ENCODE assay signal across 9 mouse cellular contexts in genomic region chr11:54867903-54868434, GRCm38 (mm10). TPM values are rescaled to one million over a fixed set of nuclear protein-coding genes. Genes with fewer than 3 reads are reported as not detected.
DNase-seq lines count a peak whose midpoint lies in the region; ATAC-seq and TF ChIP-seq lines count a peak whose summit lies in the region.
"Had no signal": no experiment of that assay in that cellular context is flagged by ENCODE, and none has a peak within 500 bp of the region (broad histone marks: within the 10 kb centered on the region; RNA-seq: fewer than 3 reads in every experiment).

No protein-coding gene starts in this region.

- H3K27me3 ChIP-seq in kidney, embryonic 15.5 days: no peaks in the 10 kb centered on the region
- no peaks in the 10 kb centered on the region for H3K27me3 ChIP-seq in embryonic facial prominence, embryonic 12.5 days
- no peaks in the 10 kb centered on the region for H3K27me3 ChIP-seq in hindbrain, postnatal 0 days (ENCODE audit: insufficient read depth, low read length)
- no peaks in the 10 kb centered on the region for H3K27me3 ChIP-seq in midbrain, embryonic 14.5 days (ENCODE audit: control insufficient read depth, insufficient read depth, low read length)

- WGBS in kidney, embryonic 15.5 days: 76% methylated on average over 3 of the region's 3 CpGs
- 78% methylated on average over 3 of the region's 3 CpGs for WGBS in embryonic facial prominence, embryonic 12.5 days
- 98% methylated on average over 3 of the region's 3 CpGs for whole genome bisulfite sequencing in hindbrain, postnatal 0 days
- 90% methylated on average over 3 of the region's 3 CpGs for WGBS in midbrain, embryonic 14.5 days

- intact Hi-C loops in left cerebral cortex, postnatal 25 days (cut with DNase I): loop anchor here (10.0 kb wide), 1 partner anchor 303 kb away; no protein-coding TSS in a partner anchor

- peaks cover 34% of the 10 kb centered on the region for H3K4me1 ChIP-seq in kidney, embryonic 15.5 days
- H3K4me1 ChIP-seq in embryonic facial prominence, embryonic 12.5 days: peaks cover 14% of the 10 kb centered on the region; the same call in 1 of the 2 replicates
- no peaks in the 10 kb centered on the region; the same call in 1 of the 2 replicates for H3K4me1 ChIP-seq in hindbrain, postnatal 0 days (ENCODE audit: insufficient read depth, low read length)
- H3K4me1 ChIP-seq in midbrain, embryonic 14.5 days (ENCODE audit: control insufficient read depth, insufficient read depth, low read length): peaks cover 28% of the 10 kb centered on the region

- no peak for TF ChIP-seq CTCF in hindbrain, postnatal 0 days (IDR thresholded peaks at IDR 0.05; ENCODE audit: low read depth)

- DNase-seq in kidney, postnatal 10 days: no peak
- DNase-seq in hindbrain, postnatal 0 days (ENCODE audit: low spot score): no peak
- no peak for DNase-seq in midbrain, embryonic 14.5 days
- no peak for DNase-seq in gastrocnemius, adult 8-10 months (ENCODE audit: low spot score in 2 of 2)
- no peak for DNase-seq in layer of hippocampus, adult 8-10 months (ENCODE audit: low spot score in 2 of 2)
- DNase-seq in left cerebral cortex, postnatal 25 days (ENCODE audit: low spot score in 2 of 2): no peak
- DNase-seq: thymus, adult 2 months had no signal

- H3K4me3 ChIP-seq in kidney, embryonic 15.5 days (replicated peaks): peak overlapping the region; percentile 68
- no peak overlapping the region for H3K4me3 ChIP-seq in embryonic facial prominence, embryonic 12.5 days
- peak overlapping the region; percentile 83; the same call in 1 of the 2 replicates for H3K4me3 ChIP-seq in hindbrain, postnatal 0 days (ENCODE audit: low read length)
- peak overlapping the region; percentile 96 for H3K4me3 ChIP-seq in midbrain, embryonic 14.5 days (replicated peaks; ENCODE audit: low read depth, low read length)

- peak overlapping the region; percentile 37; the same call in 1 of the 2 replicates for H3K27ac ChIP-seq in kidney, embryonic 15.5 days
- no peak overlapping the region for H3K27ac ChIP-seq in embryonic facial prominence, embryonic 12.5 days
- H3K27ac ChIP-seq in hindbrain, postnatal 0 days: no peak overlapping the region
- H3K27ac ChIP-seq in midbrain, embryonic 14.5 days (replicated peaks; ENCODE audit: low read depth, low read length): no peak overlapping the region

- no peak for ATAC-seq in kidney, embryonic 15.5 days (replicated peaks; ENCODE audit: low FRiP score)
- ATAC-seq in embryonic facial prominence, embryonic 12.5 days (ENCODE audit: insufficient number of reproducible peaks, insufficient read depth, low FRiP score, low TSS enrichment): no peak
- ATAC-seq in hindbrain, postnatal 0 days: no peak
- ATAC-seq in midbrain, embryonic 14.5 days (ENCODE audit: low FRiP score, low TSS enrichment): no peak

- peaks cover 36% of the 10 kb centered on the region for H3K36me3 ChIP-seq in kidney, embryonic 15.5 days
- peaks cover 33% of the 10 kb centered on the region for H3K36me3 ChIP-seq in embryonic facial prominence, embryonic 12.5 days
- peaks cover 8% of the 10 kb centered on the region; the same call in 1 of the 2 replicates for H3K36me3 ChIP-seq in hindbrain, postnatal 0 days (ENCODE audit: insufficient read depth, low read length)
- peaks cover 33% of the 10 kb centered on the region for H3K36me3 ChIP-seq in midbrain, embryonic 14.5 days (ENCODE audit: control insufficient read depth, insufficient read depth, low read length)

- no peak overlapping the region for H3K9ac ChIP-seq in kidney, embryonic 15.5 days
- H3K9ac ChIP-seq in embryonic facial prominence, embryonic 12.5 days: no peak overlapping the region
- H3K9ac ChIP-seq in hindbrain, postnatal 0 days (replicated peaks; ENCODE audit: low read length): peak overlapping the region; percentile 96; the same call in 1 of the 2 replicates
- peak overlapping the region; percentile 29; the same call in 1 of the 2 replicates for H3K9ac ChIP-seq in midbrain, embryonic 14.5 days (replicated peaks; ENCODE audit: low read length)

- no peaks in the 10 kb centered on the region for H3K9me3 ChIP-seq in kidney, embryonic 15.5 days (replicated peaks)
- H3K9me3 ChIP-seq in embryonic facial prominence, embryonic 12.5 days: no peaks in the 10 kb centered on the region
- no peaks in the 10 kb centered on the region for H3K9me3 ChIP-seq in hindbrain, postnatal 0 days (ENCODE audit: low read length)
- no peaks in the 10 kb centered on the region for H3K9me3 ChIP-seq in midbrain, embryonic 14.5 days (ENCODE audit: control insufficient read depth, low read length)

- H3K4me2 ChIP-seq in kidney, embryonic 15.5 days: peak overlapping the region; percentile 65
- H3K4me2 ChIP-seq in embryonic facial prominence, embryonic 12.5 days (replicated peaks): peak overlapping the region; percentile 59
- peak overlapping the region; percentile 60 for H3K4me2 ChIP-seq in hindbrain, postnatal 0 days (ENCODE audit: low read depth, low read length)
- H3K4me2 ChIP-seq in midbrain, embryonic 14.5 days (ENCODE audit: low read length): peak overlapping the region; percentile 83

RNA-seq across cellular contexts. Expression of gene Hint1, which starts 1.8 kb away (rescaled TPM):
- 683 and 778 TPM in 2 replicates for polyA plus RNA-seq in kidney, embryonic 15.5 days (2015; fragmentation: Nextera tagmentation; extraction: Ambion mirVana)
- polyA plus RNA-seq in embryonic facial prominence, embryonic 12.5 days (2016; fragmentation: Nextera tagmentation; extraction: Ambion mirVana): 635 and 637 TPM in 2 replicates
- 521 and 547 TPM in 2 replicates for total RNA-seq in hindbrain, postnatal 0 days (2014; rRNA removed)
- polyA plus RNA-seq in hindbrain, postnatal 0 days (2015; fragmentation: Nextera tagmentation; extraction: Ambion mirVana): 1,077 and 1,085 TPM in 2 replicates
- 751 and 917 TPM in 2 replicates for polyA plus RNA-seq in midbrain, embryonic 14.5 days (2014; fragmentation: Nextera tagmentation; extraction: Ambion mirVana)
- total RNA-seq in gastrocnemius, adult 8-10 months (2022): 100 to 1,000 TPM; 154 to 257 (median 186) TPM
- total RNA-seq in layer of hippocampus, adult 8-10 months (2022): 100 to 1,000 TPM; 219 to 289 (median 258) TPM
- 100 to 1,000 TPM; 236 to 265 TPM for total RNA-seq in left cerebral cortex, postnatal 25 days (2021)

RNA-seq across cellular contexts. Expression of gene Lyrm7, which starts 7.3 kb away (rescaled TPM):
- 5.3 and 8.6 TPM in 2 replicates for polyA plus RNA-seq in kidney, embryonic 15.5 days (2015; fragmentation: Nextera tagmentation; extraction: Ambion mirVana)
- polyA plus RNA-seq in embryonic facial prominence, embryonic 12.5 days (2016; fragmentation: Nextera tagmentation; extraction: Ambion mirVana): 8.9 and 10.2 TPM in 2 replicates
- 2.6 and 3.1 TPM in 2 replicates for total RNA-seq in hindbrain, postnatal 0 days (2014; rRNA removed)
- 5.1 and 5.7 TPM in 2 replicates for polyA plus RNA-seq in hindbrain, postnatal 0 days (2015; fragmentation: Nextera tagmentation; extraction: Ambion mirVana)
- polyA plus RNA-seq in midbrain, embryonic 14.5 days (2014; fragmentation: Nextera tagmentation; extraction: Ambion mirVana): 14.4 and 15.6 TPM in 2 replicates
- total RNA-seq in gastrocnemius, adult 8-10 months (2022): 10 to 100 TPM; 15.1 to 22.3 (median 19.5) TPM
- total RNA-seq in layer of hippocampus, adult 8-10 months (2022): 10 to 100 TPM; 28.0 to 34.3 (median 30.4) TPM
- total RNA-seq in left cerebral cortex, postnatal 25 days (2021): 10 to 100 TPM; 26.2 to 27.2 TPM

RNA-seq across cellular contexts. Expression of gene Gpx3, which starts 34.3 kb away (rescaled TPM):
- polyA plus RNA-seq in kidney, embryonic 15.5 days (2015; fragmentation: Nextera tagmentation; extraction: Ambion mirVana): 156 and 157 TPM in 2 replicates
- polyA plus RNA-seq in embryonic facial prominence, embryonic 12.5 days (2016; fragmentation: Nextera tagmentation; extraction: Ambion mirVana): 36.8 and 43.5 TPM in 2 replicates
- 28.5 and 30.5 TPM in 2 replicates for total RNA-seq in hindbrain, postnatal 0 days (2014; rRNA removed)
- polyA plus RNA-seq in hindbrain, postnatal 0 days (2015; fragmentation: Nextera tagmentation; extraction: Ambion mirVana): 78.0 and 78.1 TPM in 2 replicates
- polyA plus RNA-seq in midbrain, embryonic 14.5 days (2014; fragmentation: Nextera tagmentation; extraction: Ambion mirVana): 22.2 and 22.6 TPM in 2 replicates
- 100 to 1,000 TPM in 2 of 4 experiments, 10 to 100 TPM in 2; 56.1 to 401 (median 118) TPM for total RNA-seq in gastrocnemius, adult 8-10 months (2022)
- 1 to 10 TPM; 4.4 to 8.8 (median 5.1) TPM for total RNA-seq in layer of hippocampus, adult 8-10 months (2022)
- 1 to 10 TPM; 8.6 to 9.7 TPM for total RNA-seq in left cerebral cortex, postnatal 25 days (2021)

Comparison
In these comparisons a context has a peak if more than half of its experiments do, and no peak if none do; other contexts are left out.
1. H3K9ac ChIP-seq: peak in hindbrain, postnatal 0 days (single experiment) and midbrain, embryonic 14.5 days (single experiment); none in kidney, embryonic 15.5 days (single experiment) and embryonic facial prominence, embryonic 12.5 days (single experiment).
2. Peak in every context shown above with its lines, with median percentiles within 50 percentile points of each other: H3K4me2 ChIP-seq.